Mouse (Mus musculus): Measurements from ENCODE around the gene Rbfox3. TPM values are rescaled to one million over a fixed set of nuclear protein-coding genes. Genes with fewer than 3 reads are reported as not detected.

Gene Rbfox3
- polyA plus RNA-seq, 2 experiments, result 0.08 to 0.17 TPM

GRCm38 (mm10) chr11:118614126-118614525 lies 297.3 kb downstream of the Rbfox3 start:
- H3K4me3 ChIP-seq (ENCODE audit: insufficient read depth in 1 of 2, low read depth in 2 of 2, low read length in 2 of 2), result no peak overlapping the region
- H3K4me2 ChIP-seq (ENCODE audit: low read depth), result no peak overlapping the region
- no peak overlapping the region for H3K9ac ChIP-seq (replicated peaks)
- no peaks in the 10 kb centered on the region for H3K27me3 ChIP-seq (ENCODE audit: control insufficient read depth, insufficient read depth, low read length)
- ATAC-seq (ENCODE audit: insufficient read depth), result no peak
- H3K9me3 ChIP-seq (ENCODE audit: control insufficient read depth, low read length), result no peaks in the 10 kb centered on the region
- TF ChIP-seq EP300 (IDR thresholded peaks at IDR 0.05; ENCODE audit: low read depth), result no peak
- H3K27ac ChIP-seq, result no peak overlapping the region
- no peaks in the 10 kb centered on the region for H3K36me3 ChIP-seq (replicated peaks; ENCODE audit: control insufficient read depth, insufficient read depth, low read depth)
- DNase-seq (ENCODE audit: low read depth in 3 of 3, low spot score in 3 of 3), result no peak
- 58% methylated on average over 4 of the region's 4 CpGs for WGBS (ENCODE audit: insufficient replicate concordance)
- no peaks in the 10 kb centered on the region for H3K4me1 ChIP-seq (replicated peaks; ENCODE audit: control insufficient read depth in 2 of 2, insufficient read depth in 2 of 2, low read length in 1 of 2)

GRCm38 (mm10) chr11:118610128-118610527 lies 301.3 kb downstream of the Rbfox3 start:
- Histone ChIP-seq H3K4me1 (replicated peaks; ENCODE audit: control insufficient read depth in 2 of 2, insufficient read depth in 2 of 2, low read length in 1 of 2) (no peaks in the 10 kb centered on the region), H3K27ac (no peak overlapping the region), H3K27me3 (ENCODE audit: control insufficient read depth, insufficient read depth, low read length) (no peaks in the 10 kb centered on the region), H3K36me3 (replicated peaks; ENCODE audit: control insufficient read depth, insufficient read depth, low read depth) (no peaks in the 10 kb centered on the region), H3K4me2 (ENCODE audit: low read depth) (no peak overlapping the region), H3K9me3 (ENCODE audit: control insufficient read depth, low read length) (no peaks in the 10 kb centered on the region), H3K9ac (replicated peaks) (no peak overlapping the region), H3K4me3 (ENCODE audit: insufficient read depth in 1 of 2, low read depth in 2 of 2, low read length in 2 of 2) (no peak overlapping the region)
- WGBS (ENCODE audit: insufficient replicate concordance), result 3% methylated on average over 10 of the region's 14 CpGs
- DNase-seq (ENCODE audit: low read depth in 3 of 3, low spot score in 3 of 3), result no peak
- no peak for TF ChIP-seq CTCF (IDR thresholded peaks at IDR 0.05; ENCODE audit: low read depth)
- TF ChIP-seq EP300 (IDR thresholded peaks at IDR 0.05; ENCODE audit: low read depth), result no peak
- ATAC-seq (ENCODE audit: insufficient read depth), result no peak

- no peak overlapping the region for H3K4me2 ChIP-seq (ENCODE audit: low read depth)
- TF ChIP-seq EP300 (IDR thresholded peaks at IDR 0.05; ENCODE audit: low read depth), result no peak
- H3K4me1 ChIP-seq (replicated peaks; ENCODE audit: control insufficient read depth in 2 of 2, insufficient read depth in 2 of 2, low read length in 1 of 2), result no peaks in the 10 kb centered on the region
- H3K9ac ChIP-seq (replicated peaks), result no peak overlapping the region
- no peak overlapping the region for H3K4me3 ChIP-seq (ENCODE audit: insufficient read depth in 1 of 2, low read depth in 2 of 2, low read length in 2 of 2)
- WGBS (ENCODE audit: insufficient replicate concordance), result 9% methylated on average over 17 of the region's 17 CpGs
- H3K27ac ChIP-seq, result no peak overlapping the region
- ATAC-seq (ENCODE audit: insufficient read depth) (no peak), DNase-seq (ENCODE audit: low read depth in 3 of 3, low spot score in 3 of 3) (no peak)
- no peaks in the 10 kb centered on the region for H3K27me3 ChIP-seq (ENCODE audit: control insufficient read depth, insufficient read depth, low read length)
- H3K36me3 ChIP-seq (replicated peaks; ENCODE audit: control insufficient read depth, insufficient read depth, low read depth), result no peaks in the 10 kb centered on the region
- no peaks in the 10 kb centered on the region for H3K9me3 ChIP-seq (ENCODE audit: control insufficient read depth, low read length)
These were observed 302.0 kb downstream of the Rbfox3 start for GRCm38 (mm10) chr11:118609236-118610000.

DNA sequence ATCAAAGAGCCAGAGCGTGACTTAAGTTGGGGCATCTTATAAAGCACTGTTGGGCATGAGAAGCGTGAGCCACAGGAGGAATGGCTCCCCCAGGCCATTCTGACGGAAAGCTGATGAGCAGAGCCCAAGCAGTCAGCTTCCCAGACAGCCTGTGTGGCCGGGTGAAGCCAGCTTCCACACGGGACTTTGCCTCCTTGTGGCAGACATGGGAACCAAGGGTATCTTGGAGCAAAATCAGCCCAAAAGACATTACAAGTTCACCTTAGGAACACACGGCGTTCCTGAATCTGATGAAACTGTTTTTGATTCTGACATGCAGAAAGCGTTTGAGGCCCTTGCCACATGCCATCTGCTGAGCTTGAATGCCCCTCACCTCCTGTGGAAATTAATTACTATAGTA lies 303.5 kb downstream of the Rbfox3 start:
- Histone ChIP-seq H3K4me1 (replicated peaks; ENCODE audit: control insufficient read depth in 2 of 2, insufficient read depth in 2 of 2, low read length in 1 of 2) (no peaks in the 10 kb centered on the region), H3K9ac (replicated peaks) (no peak overlapping the region), H3K4me3 (ENCODE audit: insufficient read depth in 1 of 2, low read depth in 2 of 2, low read length in 2 of 2) (no peak overlapping the region), H3K27ac (no peak overlapping the region), H3K36me3 (replicated peaks; ENCODE audit: control insufficient read depth, insufficient read depth, low read depth) (no peaks in the 10 kb centered on the region), H3K9me3 (ENCODE audit: control insufficient read depth, low read length) (no peaks in the 10 kb centered on the region), H3K4me2 (ENCODE audit: low read depth) (no peak overlapping the region), H3K27me3 (ENCODE audit: control insufficient read depth, insufficient read depth, low read length) (no peaks in the 10 kb centered on the region)
- DNase-seq (ENCODE audit: low read depth in 3 of 3, low spot score in 3 of 3), result no peak
- no peak for TF ChIP-seq EP300 (IDR thresholded peaks at IDR 0.05; ENCODE audit: low read depth)
- ATAC-seq (ENCODE audit: insufficient read depth), result no peak
- WGBS (ENCODE audit: insufficient replicate concordance), result 50% methylated on average over 8 of the region's 8 CpGs

DNA sequence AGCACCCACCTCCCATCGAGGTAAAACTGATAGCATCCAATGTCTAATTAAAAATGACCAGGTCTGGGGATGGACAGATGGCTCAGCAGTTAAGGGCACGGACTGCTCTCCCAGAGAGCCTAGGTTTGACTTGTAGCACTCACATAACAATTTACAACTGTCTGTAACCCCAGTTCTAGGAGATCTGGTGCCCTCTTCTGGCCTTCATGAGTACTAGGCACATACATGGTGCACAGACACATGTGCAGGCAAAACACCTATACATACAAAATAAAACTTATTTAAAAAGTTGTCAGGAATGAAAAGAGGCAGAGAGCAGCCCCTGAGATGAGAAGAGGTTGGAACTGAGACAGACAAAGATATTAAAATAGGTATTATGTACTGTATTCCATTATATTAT lies 305.8 kb downstream of the Rbfox3 start:
- 45% methylated on average over 2 of the region's 2 CpGs for WGBS (ENCODE audit: insufficient replicate concordance)
- Histone ChIP-seq H3K36me3 (replicated peaks; ENCODE audit: control insufficient read depth, insufficient read depth, low read depth) (no peaks in the 10 kb centered on the region), H3K4me2 (ENCODE audit: low read depth) (no peak overlapping the region), H3K4me3 (ENCODE audit: insufficient read depth in 1 of 2, low read depth in 2 of 2, low read length in 2 of 2) (no peak overlapping the region), H3K9ac (replicated peaks) (no peak overlapping the region), H3K4me1 (replicated peaks; ENCODE audit: control insufficient read depth in 2 of 2, insufficient read depth in 2 of 2, low read length in 1 of 2) (no peaks in the 10 kb centered on the region), H3K9me3 (ENCODE audit: control insufficient read depth, low read length) (no peaks in the 10 kb centered on the region), H3K27me3 (ENCODE audit: control insufficient read depth, insufficient read depth, low read length) (no peaks in the 10 kb centered on the region), H3K27ac (no peak overlapping the region)
- ATAC-seq (ENCODE audit: insufficient read depth) (no peak), DNase-seq (ENCODE audit: low read depth in 3 of 3, low spot score in 3 of 3) (no peak)
- no peak for TF ChIP-seq EP300 (IDR thresholded peaks at IDR 0.05; ENCODE audit: low read depth)
- peak; percentile 12; the same call in 1 of the 2 replicates for TF ChIP-seq CTCF (IDR thresholded peaks at IDR 0.05; ENCODE audit: low read depth)

Data from liver, embryonic 14.5 days (tissue).